ENCODE assay signal across 19 mouse cellular contexts in the genomic region with DNA sequence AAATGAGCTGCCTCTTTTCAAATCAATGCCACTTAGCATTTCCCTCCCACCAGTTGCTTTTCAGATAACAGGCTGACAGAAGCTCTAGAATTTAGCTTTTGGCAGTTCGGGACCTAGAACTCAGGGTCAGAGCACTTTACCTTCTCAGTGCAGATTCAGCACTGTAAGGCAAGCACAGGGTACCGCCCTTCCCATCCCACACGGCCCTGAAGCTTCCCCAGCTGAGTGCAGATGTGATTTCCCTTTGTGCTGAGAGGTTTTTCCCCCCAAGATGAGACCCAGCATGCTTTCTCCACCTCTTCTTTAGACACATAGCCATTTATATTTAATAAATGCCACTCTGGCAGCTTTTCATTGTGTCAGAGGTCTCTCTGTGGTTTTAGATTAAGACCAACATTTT.
DNase-seq lines count a peak whose midpoint lies in the region; ATAC-seq lines count a peak whose summit lies in the region.
"Had no signal": no experiment of that assay in that cellular context is flagged by ENCODE, and none has a peak within 500 bp of the region (broad histone marks: within the 10 kb centered on the region; RNA-seq: fewer than 3 reads in every experiment).

No protein-coding gene starts in this region.

- ATAC-seq in forebrain, embryonic 15.5 days (replicated peaks): 0 out of 2 replicates have a peak, but pooled peaks have one; percentile 66
- no peak for ATAC-seq in forebrain, embryonic 12.5 days (ENCODE audit: low FRiP score)
- ATAC-seq in forebrain, embryonic 16.5 days: peak; percentile 76
- ATAC-seq: hindbrain, postnatal 0 days had no signal

- H3K4me1 ChIP-seq in forebrain, embryonic 15.5 days: peaks cover 17% of the 10 kb centered on the region
- no peaks in the 10 kb centered on the region; the same call in 1 of the 2 replicates for H3K4me1 ChIP-seq in forebrain, embryonic 12.5 days
- H3K4me1 ChIP-seq in forebrain, embryonic 16.5 days (replicated peaks; ENCODE audit: control insufficient read depth, insufficient read depth, low read length): peaks cover 7% of the 10 kb centered on the region; the same call in 1 of the 2 replicates
- H3K4me1 ChIP-seq: embryonic facial prominence, embryonic 10.5 days; heart, embryonic 15.5 days; hindbrain, embryonic 13.5 days had no signal

- H3K27ac ChIP-seq in forebrain, embryonic 15.5 days (replicated peaks): no peak overlapping the region
- no peak overlapping the region for H3K27ac ChIP-seq in forebrain, embryonic 12.5 days
- no peak overlapping the region for H3K27ac ChIP-seq in forebrain, embryonic 16.5 days (ENCODE audit: low read length)
- H3K27ac ChIP-seq: embryonic facial prominence, embryonic 10.5 days; heart, adult 2 months; heart, embryonic 15.5 days; hindbrain, embryonic 13.5 days; hindbrain, postnatal 0 days had no signal

- H3K4me3 ChIP-seq in forebrain, embryonic 15.5 days: no peak overlapping the region
- no peak overlapping the region for H3K4me3 ChIP-seq in forebrain, embryonic 12.5 days (replicated peaks)
- H3K4me3 ChIP-seq in forebrain, embryonic 16.5 days (replicated peaks; ENCODE audit: low read length): no peak overlapping the region
- H3K4me3 ChIP-seq: embryonic facial prominence, embryonic 10.5 days; heart, adult 2 months; heart, embryonic 15.5 days; hindbrain, embryonic 13.5 days had no signal

- H3K27me3 ChIP-seq in forebrain, embryonic 15.5 days: no peaks in the 10 kb centered on the region
- H3K27me3 ChIP-seq in forebrain, embryonic 12.5 days: no peaks in the 10 kb centered on the region
- H3K27me3 ChIP-seq in forebrain, embryonic 16.5 days (replicated peaks; ENCODE audit: control insufficient read depth, insufficient read depth, low read length): no peaks in the 10 kb centered on the region
- H3K27me3 ChIP-seq: CH12.LX; heart, embryonic 15.5 days; hindbrain, embryonic 13.5 days had no signal

- WGBS in forebrain, embryonic 15.5 days: 49% methylated on average over 3 of the region's 3 CpGs
- 45% methylated on average over 3 of the region's 3 CpGs for WGBS in forebrain, embryonic 12.5 days
- 50% methylated on average over 3 of the region's 3 CpGs for WGBS in forebrain, embryonic 16.5 days

- no peaks in the 10 kb centered on the region for H3K9me3 ChIP-seq in forebrain, embryonic 15.5 days
- H3K9me3 ChIP-seq in forebrain, embryonic 12.5 days: no peaks in the 10 kb centered on the region
- H3K9me3 ChIP-seq in forebrain, embryonic 16.5 days (ENCODE audit: control insufficient read depth, low read length): no peaks in the 10 kb centered on the region
- H3K9me3 ChIP-seq: embryonic facial prominence, embryonic 10.5 days; heart, embryonic 15.5 days; hindbrain, embryonic 13.5 days had no signal

- peak; percentile 15 for DNase-seq in Muller cell, postnatal 12 days (ENCODE audit: inconsistent ontology term)
- DNase-seq in retina, postnatal 1 day: peak; percentile 5
- DNase-seq in right cerebral cortex, postnatal 14 days: no peak
- DNase-seq: adrenal gland, adult 2 months; adrenal gland, postnatal 25 days; cerebellum, adult 2 months; cerebellum, postnatal 10 days; gastrocnemius, postnatal 14 days; heart, adult 2 months; heart, postnatal 14 days had no signal

- no peak overlapping the region for H3K9ac ChIP-seq in forebrain, embryonic 15.5 days (replicated peaks)
- no peak overlapping the region for H3K9ac ChIP-seq in forebrain, embryonic 12.5 days
- H3K9ac ChIP-seq in forebrain, embryonic 16.5 days (replicated peaks; ENCODE audit: low read depth, low read length): no peak overlapping the region
- H3K9ac ChIP-seq: heart, embryonic 15.5 days; hindbrain, embryonic 13.5 days had no signal

- no peak overlapping the region for H3K4me2 ChIP-seq in forebrain, embryonic 15.5 days (replicated peaks)
- no peak overlapping the region for H3K4me2 ChIP-seq in forebrain, embryonic 12.5 days
- H3K4me2 ChIP-seq in forebrain, embryonic 16.5 days (ENCODE audit: low read length): no peak overlapping the region
- H3K4me2 ChIP-seq: heart, embryonic 11.5 days; heart, embryonic 15.5 days; hindbrain, embryonic 13.5 days had no signal

- no peaks in the 10 kb centered on the region for H3K36me3 ChIP-seq in forebrain, embryonic 15.5 days
- no peaks in the 10 kb centered on the region for H3K36me3 ChIP-seq in forebrain, embryonic 12.5 days (replicated peaks)
- no peaks in the 10 kb centered on the region for H3K36me3 ChIP-seq in forebrain, embryonic 16.5 days (ENCODE audit: control insufficient read depth, insufficient read depth)
- H3K36me3 ChIP-seq: embryonic facial prominence, embryonic 10.5 days; heart, embryonic 15.5 days; hindbrain, embryonic 13.5 days had no signal
